Mouse (Mus musculus): ENCODE measurements around the gene Rnft2.

Rnft2 gene

DNA sequence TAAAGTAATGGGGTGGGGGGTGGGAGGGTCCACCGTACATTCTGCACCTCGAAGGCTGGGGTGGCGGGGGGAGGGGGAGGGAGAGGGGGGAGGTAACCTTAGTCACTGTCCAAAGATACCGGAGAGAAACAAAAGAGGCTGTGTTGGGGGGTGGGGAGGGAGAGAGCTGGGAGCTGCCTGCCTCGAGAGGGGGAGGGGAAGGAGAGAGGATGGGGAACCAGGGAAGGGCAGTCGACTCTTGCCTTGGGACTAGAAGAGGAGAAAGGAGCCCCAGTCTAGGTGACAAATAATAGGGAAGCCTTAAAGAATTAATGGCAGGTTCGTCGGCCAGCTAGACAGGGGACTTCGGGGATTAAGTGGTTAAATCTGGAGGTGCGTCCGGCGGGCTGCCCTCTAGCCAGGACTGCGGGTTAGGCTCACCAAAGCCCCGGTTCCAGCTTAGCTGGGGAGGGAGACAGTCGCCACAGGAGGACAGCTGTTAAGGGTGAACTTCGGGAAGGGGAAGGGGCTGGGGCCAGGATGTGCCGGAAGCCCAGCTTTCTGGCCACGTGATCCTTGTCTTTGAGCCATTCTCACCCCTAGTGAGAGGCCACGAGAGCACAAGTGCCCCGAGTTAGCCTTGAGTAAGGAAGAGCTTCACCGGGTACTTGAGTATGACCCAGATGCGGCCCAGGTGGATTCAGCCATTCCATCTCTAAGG is 70.5 kb downstream of the Rnft2 start:
- DNase-seq (ENCODE audit: low spot score in 2 of 2): no peak

DNA sequence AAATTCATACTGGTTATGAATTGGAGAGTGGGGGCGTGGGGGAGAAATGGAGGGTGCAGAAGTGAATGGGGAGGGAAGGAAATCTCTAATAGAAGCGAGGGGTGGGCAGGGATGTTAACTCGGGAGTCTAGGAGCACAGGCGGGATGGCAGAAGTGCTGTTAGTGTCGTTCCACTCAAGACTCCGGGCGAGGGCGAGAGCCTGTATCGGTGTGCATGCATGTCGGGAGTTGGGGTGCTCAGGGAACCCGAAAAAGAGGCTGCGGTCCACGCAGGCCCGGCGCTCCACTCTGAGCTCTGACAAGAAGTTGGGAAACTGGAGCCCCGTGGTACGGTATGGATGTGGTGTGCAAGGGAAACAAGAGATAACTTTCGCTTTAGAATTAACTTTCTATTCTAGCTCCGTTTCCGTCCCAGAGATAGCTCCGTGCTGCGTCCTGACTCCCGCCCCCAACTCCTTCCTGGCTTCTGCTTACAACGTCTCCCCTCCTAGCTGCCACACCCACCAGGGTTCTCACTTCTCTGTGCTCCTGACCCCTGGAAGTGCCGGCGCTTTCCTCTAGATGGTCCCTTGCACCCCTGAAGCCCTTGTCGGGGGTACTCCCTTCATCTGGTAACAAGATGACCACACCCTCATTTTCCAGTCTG is 72.7 kb downstream of the Rnft2 start:
- no peak for DNase-seq (ENCODE audit: low spot score in 2 of 2)

DNA sequence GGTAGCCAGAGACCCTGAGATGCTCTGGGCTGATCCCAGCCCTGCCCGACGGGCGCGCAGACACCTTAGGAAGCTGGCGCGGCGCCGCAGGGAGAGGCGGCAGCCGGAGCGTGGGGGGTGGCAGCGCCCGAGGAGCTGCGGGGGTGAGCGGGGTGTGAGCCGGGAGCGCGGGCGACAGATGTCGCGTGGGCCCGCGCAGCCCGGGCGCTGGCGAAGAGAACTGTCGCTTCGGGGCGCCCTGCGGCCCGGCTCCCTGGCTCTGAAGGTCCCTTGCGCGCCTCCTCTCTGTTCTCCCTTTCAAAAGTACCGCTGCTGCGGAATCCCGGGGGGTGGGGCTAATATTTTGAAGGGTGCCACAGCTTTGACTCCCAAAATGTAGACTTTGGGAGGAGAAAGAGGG is 73.3 kb downstream of the Rnft2 start:
- peak; percentile 52 to 59 for DNase-seq (ENCODE audit: low spot score in 2 of 2)

DNA sequence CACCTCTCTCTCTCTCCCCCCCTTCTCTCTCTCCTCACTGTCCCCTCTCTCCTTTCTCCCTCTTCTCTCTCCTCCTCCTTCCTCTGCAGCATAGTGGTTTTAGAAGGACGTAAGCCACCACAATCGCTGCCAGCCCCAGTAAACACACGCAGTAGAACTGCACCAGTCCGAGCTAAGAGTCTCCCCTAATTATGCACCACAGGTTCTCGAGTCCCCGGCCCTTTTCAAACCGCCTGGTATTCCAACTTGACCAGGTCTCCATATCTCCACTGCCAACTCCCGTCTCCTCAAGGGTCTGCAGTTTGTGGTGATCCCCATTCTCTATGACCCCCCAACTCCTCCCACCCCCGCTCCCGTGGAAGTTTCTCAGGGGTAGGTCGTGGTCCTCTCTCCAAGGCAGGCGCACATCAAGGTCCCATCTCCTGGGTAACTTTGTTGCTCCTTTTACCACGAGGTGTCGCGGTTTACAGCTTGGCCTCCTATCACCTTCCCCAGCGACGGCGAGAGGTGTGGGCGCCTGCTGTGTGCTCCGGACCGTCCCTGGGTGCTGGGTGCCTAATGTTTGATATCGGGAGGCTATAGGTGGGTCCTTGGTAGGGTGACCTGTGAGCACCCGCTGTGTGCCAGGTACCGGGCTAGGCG is 73.9 kb downstream of the Rnft2 start:
- DNase-seq (ENCODE audit: low spot score in 2 of 2): peak in 1 of 2 experiments; percentile 44

DNA sequence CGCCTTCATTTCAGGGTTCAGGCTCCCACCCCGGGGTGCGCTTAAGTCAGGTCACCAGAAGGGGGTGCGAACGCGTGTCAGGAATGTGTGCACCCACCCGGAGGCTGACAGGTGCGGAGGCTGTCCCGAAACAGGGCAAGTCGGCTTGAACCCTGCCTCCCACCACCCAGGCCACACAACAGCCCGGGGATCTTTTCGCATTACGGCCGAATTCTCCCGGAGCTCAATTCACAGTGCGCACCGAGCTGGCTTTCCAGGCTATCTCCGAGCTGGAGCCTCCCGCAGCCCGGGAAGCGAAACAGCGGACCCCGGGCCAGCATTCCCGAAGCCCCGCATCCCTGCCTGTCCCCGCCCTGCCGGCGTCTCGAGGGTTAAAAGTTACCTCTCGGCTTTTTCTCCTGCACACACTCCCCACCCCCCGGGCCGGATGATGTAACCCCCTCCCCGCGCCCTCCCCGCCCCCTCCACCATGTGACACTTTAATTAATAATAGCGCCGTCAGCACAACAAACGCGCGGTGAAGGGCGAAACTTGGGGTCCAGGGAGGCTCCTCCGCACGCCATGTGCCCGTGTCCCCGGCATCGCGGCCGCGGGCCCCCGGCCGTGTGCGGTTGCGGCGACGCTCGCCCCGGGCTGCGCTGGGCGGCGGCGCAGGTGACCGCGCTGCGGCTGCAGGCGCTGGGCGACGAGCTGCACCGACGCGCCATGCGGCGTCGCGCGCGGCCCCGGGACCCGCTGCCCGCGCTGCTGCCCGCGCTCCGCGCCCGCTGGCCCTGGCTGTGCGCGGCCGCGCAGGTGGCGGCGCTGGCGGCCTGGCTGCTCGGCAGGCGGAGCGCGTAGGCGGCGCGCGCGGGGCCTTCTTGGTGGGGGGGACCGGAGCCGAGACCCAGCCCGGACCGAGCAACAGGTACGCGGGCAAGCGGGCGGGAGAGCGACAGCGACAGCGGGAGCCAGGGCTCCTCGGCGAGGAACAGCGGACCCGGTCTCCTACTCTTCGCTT is 75.4 kb downstream of the Rnft2 start:
- no peak for DNase-seq (ENCODE audit: low spot score in 2 of 2)

DNA sequence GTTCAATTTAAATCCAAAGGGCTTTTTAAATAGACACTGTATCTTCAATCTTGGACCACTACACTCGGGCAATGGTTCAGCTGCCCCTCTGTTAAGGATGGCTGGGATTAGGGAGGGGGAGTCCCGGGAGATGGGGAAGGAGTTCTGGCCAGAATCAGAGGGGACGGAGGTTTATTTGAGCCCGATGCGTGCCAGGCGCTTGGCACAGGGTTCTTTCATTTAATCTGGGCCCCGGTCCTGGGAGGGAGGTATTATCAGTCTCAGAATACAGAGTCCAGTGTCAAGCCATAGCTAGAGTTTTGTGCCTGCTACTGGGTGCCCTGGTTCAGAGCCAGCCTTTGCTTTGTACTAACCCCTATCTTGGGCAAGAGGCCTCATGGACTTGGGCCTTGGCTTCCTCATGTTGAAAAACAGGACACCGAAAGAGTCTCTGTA is 77.3 kb downstream of the Rnft2 start:
- no peak for DNase-seq (ENCODE audit: low spot score in 2 of 2)

DNA sequence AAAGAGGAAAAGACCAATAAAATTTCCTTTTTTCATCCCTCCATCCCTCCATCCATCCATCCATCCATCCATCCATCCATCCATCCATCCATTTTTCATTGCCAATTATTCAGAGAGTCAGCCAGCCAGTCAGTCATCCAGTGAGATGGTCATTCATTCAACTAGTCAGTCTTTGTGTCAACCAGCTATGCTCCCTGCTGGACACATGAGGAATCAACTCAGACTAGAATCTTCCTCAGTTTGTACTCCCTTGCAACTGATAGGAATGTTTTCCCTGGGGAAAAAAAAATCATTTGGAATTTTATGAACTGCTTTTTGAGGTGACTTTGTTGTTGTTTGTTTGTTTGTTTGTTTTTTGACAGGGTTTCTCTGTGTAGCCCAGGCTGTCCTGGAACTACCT is 79.5 kb downstream of the Rnft2 start:
- DNase-seq (ENCODE audit: low spot score in 2 of 2): no peak

DNA sequence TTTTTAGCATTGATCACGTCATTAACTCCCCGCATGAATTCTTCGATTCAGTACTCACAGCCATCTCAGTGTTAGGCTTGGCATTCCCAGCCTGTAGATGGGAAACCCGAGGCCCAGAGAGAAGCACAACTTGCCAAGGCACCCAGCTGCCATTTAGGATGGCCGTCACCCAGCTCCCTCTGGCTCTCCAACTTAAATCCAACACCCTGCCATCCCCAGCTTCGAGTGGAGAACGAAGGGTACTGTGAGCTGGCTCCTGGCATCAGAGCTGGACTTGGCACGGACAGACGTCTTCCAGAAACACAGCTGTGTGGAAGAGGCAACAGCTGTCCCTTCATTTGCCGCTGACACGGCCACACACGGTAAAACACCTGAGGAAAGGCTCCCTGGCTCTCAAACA is 80.3 kb downstream of the Rnft2 start, which contains the start of gene Hrk:
Gene Hrk, plus strand, starts transcription at position 68 of the 400 bp plus-strand sequence.
- no peak for DNase-seq (ENCODE audit: low spot score in 2 of 2)

DNA sequence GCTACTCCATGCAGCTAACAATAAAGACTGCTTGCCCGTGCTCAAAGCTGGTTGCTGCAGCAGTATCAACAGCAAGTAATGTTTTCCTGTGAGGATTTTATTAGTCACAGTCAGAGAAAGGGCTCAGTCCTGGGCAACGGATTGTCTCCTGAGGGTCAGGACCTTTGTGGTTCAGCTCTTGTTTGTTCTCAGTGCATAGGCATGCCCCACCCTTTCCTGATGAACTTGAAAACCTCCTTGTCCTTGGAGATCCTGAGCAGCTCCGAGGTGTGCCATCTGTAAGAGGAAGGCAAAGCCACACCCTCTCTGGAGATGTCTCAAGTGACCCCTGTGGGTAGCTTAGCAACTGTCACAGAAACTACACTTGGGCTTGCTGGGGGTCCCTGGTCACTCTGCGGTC is 84.2 kb downstream of the Rnft2 start:
- DNase-seq (ENCODE audit: low spot score in 2 of 2): no peak

DNA sequence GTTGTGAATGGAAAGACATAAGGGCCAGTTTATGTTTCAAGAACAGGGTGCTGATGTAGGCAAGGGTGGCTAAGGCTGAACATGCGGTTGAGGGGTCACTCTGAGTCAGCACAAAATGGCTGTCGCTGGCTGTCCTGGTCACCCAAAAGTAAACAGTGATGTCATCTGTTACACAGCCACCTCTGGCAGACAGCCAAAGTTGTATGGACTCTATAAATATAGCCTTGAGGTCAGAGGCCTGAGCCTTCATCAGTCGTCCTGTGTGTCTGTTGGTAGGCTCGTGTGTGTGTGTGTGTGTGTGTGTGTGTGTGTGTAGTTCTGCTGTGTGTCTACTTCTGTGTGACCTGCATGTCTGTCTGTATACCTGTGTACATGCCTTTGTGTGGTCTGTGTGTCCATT is 87.9 kb downstream of the Rnft2 start:
- DNase-seq (ENCODE audit: low spot score in 2 of 2): no peak

DNA sequence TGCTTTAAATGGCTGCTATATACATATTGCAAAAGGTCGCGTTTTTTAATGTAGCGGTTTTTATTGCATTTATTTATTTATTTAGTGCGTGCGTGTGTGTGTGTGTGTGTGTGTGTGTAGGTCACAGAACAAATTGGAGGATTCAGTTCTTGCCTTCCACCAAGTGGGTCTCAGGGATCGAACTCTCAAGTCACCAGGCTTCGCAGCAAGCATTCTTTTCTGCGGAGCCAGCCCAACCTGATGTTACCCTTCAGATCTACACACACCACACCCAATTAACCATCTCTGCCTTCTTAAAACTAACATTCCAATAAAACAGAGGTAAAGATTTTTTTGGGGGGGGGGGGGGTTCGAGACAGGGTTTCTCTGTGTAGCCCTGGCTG is 89.4 kb downstream of the Rnft2 start:
- DNase-seq (ENCODE audit: low spot score in 2 of 2): no peak

DNA sequence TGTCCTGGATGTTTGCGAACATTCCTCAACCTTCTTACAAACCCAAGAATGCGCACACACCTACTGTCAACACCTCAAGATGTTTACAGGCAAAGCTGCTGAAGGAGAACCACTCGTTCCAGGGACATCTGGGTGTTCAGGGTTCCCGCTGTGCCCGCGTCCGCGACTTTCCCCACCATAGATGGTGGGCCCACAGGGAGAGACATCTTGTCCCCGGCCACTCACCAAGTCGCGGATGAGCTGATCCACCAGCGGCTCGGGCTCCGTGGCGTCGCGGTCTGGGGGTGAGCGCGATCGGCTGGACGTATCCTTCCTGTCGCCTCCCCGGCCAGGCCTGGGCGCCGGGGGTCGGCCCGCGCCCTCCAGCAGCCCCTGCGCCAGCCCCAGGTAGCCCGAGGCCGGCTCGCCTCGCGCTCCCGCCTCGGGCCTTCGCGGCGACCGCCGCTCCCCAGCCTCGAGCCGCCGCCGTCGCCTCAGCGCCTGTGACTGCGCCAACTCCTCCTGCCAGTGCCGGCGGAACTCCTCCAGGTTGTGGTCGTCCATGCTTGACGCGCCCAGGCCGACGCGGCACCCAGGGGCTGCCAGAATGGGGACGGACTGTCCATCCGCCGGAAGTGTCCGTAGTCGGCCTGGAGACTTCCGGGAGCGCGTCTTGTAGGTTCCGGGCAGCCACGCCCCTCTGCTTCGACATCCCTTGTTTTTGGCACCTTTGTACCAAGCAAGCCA is 89.9 kb downstream of the Rnft2 start, which contains the start of gene Fbxw8:
Gene Fbxw8, minus strand, starts transcription at position 626 of the 726 bp plus-strand sequence.
- DNase-seq (ENCODE audit: low spot score in 2 of 2): peak; percentile 85 to 88

DNA sequence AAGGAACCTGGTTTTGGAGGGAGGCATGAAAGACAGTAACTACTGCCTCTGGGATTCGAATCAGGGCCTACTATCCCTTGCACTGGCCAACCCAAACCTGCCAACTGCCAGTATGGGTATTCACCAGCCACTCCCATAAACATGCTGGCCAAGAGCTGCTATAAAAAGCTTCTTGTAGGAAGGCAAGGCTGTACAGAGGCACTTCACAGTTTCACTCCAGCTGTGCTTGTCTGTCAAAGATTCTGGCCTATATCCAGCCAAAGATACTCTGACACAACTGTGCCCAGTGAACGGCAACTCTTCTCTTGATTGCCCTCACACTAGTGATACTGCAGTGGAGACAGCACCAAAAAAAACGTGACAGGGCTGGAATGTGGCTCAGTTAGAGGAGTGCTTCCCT is 95.2 kb downstream of the Rnft2 start:
- DNase-seq (ENCODE audit: low spot score in 2 of 2): no peak

DNA sequence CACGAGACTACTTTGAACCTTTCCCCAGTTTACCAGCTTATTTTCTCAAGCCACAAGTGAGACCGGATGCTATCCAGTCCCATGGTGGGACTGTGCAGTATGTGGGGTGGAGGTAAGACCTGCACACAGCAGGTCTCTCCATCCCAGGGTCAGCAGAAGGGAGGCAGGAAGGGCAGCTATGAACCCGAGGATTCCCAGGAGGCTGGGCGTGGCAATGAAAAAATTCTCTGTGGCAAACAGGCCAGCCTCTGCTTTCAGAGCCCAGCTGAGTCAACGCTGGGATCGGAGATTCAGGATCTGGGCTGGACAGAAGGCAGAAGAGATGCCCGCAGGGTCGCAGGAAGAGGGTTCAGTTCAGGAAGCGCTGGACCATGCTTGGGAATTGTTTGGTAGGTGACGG is 97.7 kb downstream of the Rnft2 start:
- no peak for DNase-seq (ENCODE audit: low spot score in 2 of 2)

DNA sequence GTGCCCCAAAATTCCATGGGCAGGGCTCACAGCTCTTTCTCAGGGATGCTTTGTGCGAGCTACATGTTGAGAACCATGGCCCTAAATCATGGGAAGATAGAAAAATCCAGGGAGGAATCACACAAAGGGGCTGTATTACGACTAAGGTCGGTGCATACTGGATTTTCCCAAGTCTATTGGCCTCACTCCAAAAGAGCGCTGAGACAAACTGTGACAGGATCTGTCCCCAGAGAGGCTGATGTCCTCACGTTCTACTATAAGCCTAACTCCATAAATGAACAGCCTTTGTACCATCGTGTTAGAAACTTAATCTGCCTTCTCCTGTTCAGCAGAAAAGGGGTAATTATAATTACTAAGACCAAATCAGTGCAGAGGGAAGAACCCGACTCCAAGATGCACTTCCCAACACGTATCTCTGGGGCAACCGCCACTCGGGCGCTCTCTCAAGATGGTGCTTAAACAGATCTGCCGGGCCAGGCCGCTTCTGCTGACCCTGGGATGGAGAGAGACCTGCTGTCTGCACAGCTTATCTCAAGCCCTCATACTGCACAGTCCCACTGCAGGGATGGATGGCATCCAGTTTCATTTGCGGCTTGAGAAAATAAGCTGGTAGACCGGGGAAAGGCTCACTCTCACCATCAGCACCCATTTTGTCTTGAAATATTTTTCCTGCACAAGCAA is 98.8 kb downstream of the Rnft2 start:
- DNase-seq (ENCODE audit: low spot score in 2 of 2): no peak

DNA sequence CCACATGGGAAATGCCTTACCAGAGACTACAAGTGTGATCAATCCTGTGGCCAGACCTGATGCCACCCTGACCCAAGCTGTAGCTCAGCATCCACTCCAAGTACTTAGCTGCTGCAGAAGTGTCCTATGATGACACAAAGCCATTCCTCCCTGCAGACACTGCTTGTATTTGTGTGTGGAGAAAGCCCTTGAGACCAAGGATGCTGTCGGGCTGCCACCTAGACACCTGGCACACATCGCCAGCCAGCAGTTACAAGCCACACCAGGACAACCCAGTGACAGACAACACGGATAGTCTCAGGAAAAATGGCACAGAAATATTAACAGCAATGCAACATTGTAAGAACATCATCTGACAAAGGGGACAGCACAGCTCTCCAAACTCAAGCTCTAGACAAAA is 99.5 kb downstream of the Rnft2 start:
- no peak for DNase-seq (ENCODE audit: low spot score in 2 of 2)

DNA sequence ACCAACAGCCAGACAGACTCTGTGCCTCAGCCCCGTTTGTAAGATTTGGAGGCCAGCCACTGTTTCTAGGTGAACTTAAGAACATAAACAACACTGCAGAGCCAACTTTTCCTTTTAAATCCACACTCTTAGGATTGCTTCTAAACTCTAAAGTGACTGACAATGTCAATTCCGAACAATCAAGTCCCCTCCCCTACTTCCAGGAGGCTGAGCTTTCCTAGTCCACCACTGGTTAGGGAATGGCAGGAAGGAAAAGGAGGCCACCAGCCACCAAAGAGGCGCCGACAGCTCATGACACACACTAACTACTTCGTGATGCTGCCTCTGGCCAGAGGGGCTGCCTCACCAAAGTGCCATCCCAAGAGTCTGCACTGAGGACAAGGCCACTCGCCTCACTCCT is 100.1 kb downstream of the Rnft2 start:
- DNase-seq (ENCODE audit: low spot score in 2 of 2): no peak

DNA sequence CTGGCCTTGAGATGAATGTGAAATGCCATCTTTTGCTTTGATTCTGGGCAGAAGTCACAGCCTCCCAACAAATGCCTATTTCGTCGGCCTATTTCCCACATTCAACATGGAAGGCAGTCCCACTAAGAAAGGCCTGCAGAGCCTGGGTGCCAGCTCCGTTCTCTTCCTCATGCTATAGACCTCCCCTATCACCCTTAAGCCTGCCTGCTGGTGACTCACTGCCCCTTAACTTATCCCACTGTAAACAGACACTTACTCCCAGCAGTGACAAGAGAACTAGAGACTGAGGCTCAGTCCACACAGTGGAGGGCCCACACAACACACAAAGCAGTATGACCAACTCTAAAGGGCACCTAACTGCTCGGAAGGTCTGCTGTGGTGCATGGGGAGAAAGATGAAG is 100.6 kb downstream of the Rnft2 start:
- DNase-seq (ENCODE audit: low spot score in 2 of 2): no peak

DNA sequence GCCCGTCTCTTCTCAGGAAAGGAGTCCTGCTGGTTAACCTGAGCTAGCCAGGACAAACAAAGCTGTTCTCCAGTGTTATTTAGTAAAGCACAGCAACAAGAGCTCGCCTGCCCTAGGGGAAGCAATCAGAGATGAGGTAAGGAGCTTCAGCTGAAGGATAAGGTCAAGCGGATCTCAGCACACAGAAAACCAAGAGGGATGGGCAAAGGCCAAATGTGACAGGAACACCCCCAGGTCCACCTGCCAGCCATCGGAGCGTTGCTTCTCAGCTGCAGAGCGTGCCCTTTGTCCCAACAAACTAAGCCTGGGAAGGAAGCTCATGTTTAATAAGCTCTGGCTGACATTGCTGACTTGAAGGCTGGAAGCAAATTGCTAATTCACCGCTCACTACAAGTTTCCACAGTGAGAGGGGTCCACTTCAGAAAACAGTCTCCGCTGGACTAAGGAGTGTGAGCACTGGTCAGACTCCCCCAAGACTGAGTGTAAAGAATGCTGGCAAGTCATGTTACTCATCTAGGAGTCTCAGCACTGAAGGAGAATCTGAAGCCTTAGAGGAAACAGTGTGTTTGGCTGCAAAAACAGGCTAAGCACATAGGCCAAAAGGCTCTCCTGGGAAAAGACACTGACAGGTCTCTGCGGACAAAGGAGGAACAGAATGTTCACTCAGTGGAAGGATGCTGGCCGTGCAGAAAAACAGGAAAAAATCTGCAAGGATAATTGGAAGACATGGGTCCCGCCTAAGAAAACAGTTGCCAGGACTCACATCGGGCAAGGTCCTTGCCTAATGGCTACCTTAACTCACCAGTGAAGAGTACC is 101.5 kb downstream of the Rnft2 start:
- DNase-seq (ENCODE audit: low spot score in 2 of 2): no peak

DNA sequence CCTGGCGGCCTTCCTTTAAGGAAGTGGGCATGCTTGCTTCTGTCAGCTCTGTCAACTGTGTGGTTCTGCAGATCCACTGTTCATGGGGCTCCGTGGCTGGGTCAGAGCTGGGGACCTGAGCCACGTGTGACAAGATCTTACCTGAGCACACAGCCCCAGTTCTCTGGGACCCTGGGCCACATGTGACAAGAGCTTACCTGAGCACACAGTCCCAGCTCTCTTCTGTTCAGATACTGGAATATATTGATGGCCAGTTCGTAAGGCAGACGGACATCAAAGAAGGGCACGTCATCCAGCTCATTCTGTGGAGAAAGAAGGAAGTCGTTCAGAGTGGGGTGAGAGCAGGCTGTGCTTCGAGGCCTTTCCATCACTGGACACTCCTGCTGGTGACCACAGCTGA is 102.4 kb downstream of the Rnft2 start:
- DNase-seq (ENCODE audit: low spot score in 2 of 2): no peak
